Mouse (Mus musculus): ENCODE data around the gene Rcsd1. TPM values are rescaled to one million over a fixed set of nuclear protein-coding genes. Genes with fewer than 3 reads are reported as not detected.

Gene Rcsd1
- polyA plus RNA-seq, 1 experiment, result 10.6 TPM

GRCm38 (mm10) chr1:165718543-165719105 lies 9.1 kb upstream of the Rcsd1 start:
- no peak for DNase-seq (ENCODE audit: low read depth, low spot score)
- 51% methylated on average over 15 of the region's 15 CpGs for WGBS

GRCm38 (mm10) chr1:165717711-165718542 lies 8.4 kb upstream of the Rcsd1 start:
- DNase-seq (ENCODE audit: low read depth, low spot score), result no peak
- WGBS, result 46% methylated on average over 11 of the region's 11 CpGs

GRCm38 (mm10) chr1:165716426-165716825 lies 6.9 kb upstream of the Rcsd1 start:
- DNase-seq (ENCODE audit: low read depth, low spot score), result no peak
- WGBS, result 90% methylated on average over 4 of the region's 4 CpGs

- WGBS, result 63% methylated on average over 5 of the region's 5 CpGs
- no peak for DNase-seq (ENCODE audit: low read depth, low spot score)
Observed at GRCm38 (mm10) chr1:165713798-165714197, 4.2 kb upstream of the Rcsd1 start.

GRCm38 (mm10) chr1:165711914-165712313 lies 2.4 kb upstream of the Rcsd1 start:
- no peak for DNase-seq (ENCODE audit: low read depth, low spot score)
- 92% methylated on average over 5 of the region's 5 CpGs for WGBS

- 55% methylated on average over 9 of the region's 9 CpGs for WGBS
Observed at GRCm38 (mm10) chr1:165708686-165709380, 724 bp downstream of the Rcsd1 start.

GRCm38 (mm10) chr1:165707640-165708322 lies 1.8 kb downstream of the Rcsd1 start:
- 1% methylated on average over 47 of the region's 47 CpGs for WGBS
- DNase-seq (ENCODE audit: low read depth, low spot score), result no peak

More at GRCm38 (mm10) chr1:165708686-165709380, 724 bp downstream of the Rcsd1 start:
- DNase-seq (ENCODE audit: low read depth, low spot score), result no peak

- no peak for DNase-seq (ENCODE audit: low read depth, low spot score)
- WGBS, result 13% methylated on average over 10 of the region's 10 CpGs
Observed at GRCm38 (mm10) chr1:165707241-165707639, 2.3 kb downstream of the Rcsd1 start.

- DNase-seq (ENCODE audit: low read depth, low spot score), result no peak
- WGBS, result 71% methylated on average over 4 of the region's 4 CpGs
Observed at GRCm38 (mm10) chr1:165706492-165706891, 3.1 kb downstream of the Rcsd1 start.

GRCm38 (mm10) chr1:165705868-165706348 lies 3.6 kb downstream of the Rcsd1 start:
- 70% methylated on average over 7 of the region's 7 CpGs for WGBS
- DNase-seq (ENCODE audit: low read depth, low spot score), result no peak

GRCm38 (mm10) chr1:165705368-165705767 lies 4.2 kb downstream of the Rcsd1 start:
- DNase-seq (ENCODE audit: low read depth, low spot score), result no peak
- 67% methylated on average over 6 of the region's 6 CpGs for WGBS

GRCm38 (mm10) chr1:165704841-165705240 lies 4.7 kb downstream of the Rcsd1 start:
- 79% methylated on average over 3 of the region's 3 CpGs for WGBS
- no peak for DNase-seq (ENCODE audit: low read depth, low spot score)

GRCm38 (mm10) chr1:165702221-165703031 lies 7.1 kb downstream of the Rcsd1 start:
- 28% methylated on average over 19 of the region's 19 CpGs for WGBS
- DNase-seq (ENCODE audit: low read depth, low spot score), result no peak

- no peak for DNase-seq (ENCODE audit: low read depth, low spot score)
- WGBS, result 46% methylated on average over 9 of the region's 9 CpGs
Observed at GRCm38 (mm10) chr1:165701562-165701961, 8.0 kb downstream of the Rcsd1 start.

GRCm38 (mm10) chr1:165700933-165701518 lies 8.5 kb downstream of the Rcsd1 start:
- DNase-seq (ENCODE audit: low read depth, low spot score), result no peak
- WGBS, result 56% methylated on average over 6 of the region's 6 CpGs

- 39% methylated on average over 7 of the region's 7 CpGs for WGBS
- DNase-seq (ENCODE audit: low read depth, low spot score), result no peak
Observed at GRCm38 (mm10) chr1:165700376-165700815, 9.2 kb downstream of the Rcsd1 start.

GRCm38 (mm10) chr1:165697701-165698100 lies 11.9 kb downstream of the Rcsd1 start:
- no peak for DNase-seq (ENCODE audit: low read depth, low spot score)
- 65% methylated on average over 8 of the region's 8 CpGs for WGBS

GRCm38 (mm10) chr1:165696870-165697269 lies 12.7 kb downstream of the Rcsd1 start:
- whole genome bisulfite sequencing, result 71% methylated on average over 7 of the region's 7 CpGs
- no peak for DNase-seq (ENCODE audit: low read depth, low spot score)

GRCm38 (mm10) chr1:165696040-165696439 lies 13.5 kb downstream of the Rcsd1 start:
- DNase-seq (ENCODE audit: low read depth, low spot score), result no peak

More at GRCm38 (mm10) chr1:165696040-165696439, 13.5 kb downstream of the Rcsd1 start:
- WGBS, result 81% methylated on average over 5 of the region's 5 CpGs

All from large intestine, adult 2 months (tissue).